ENCODE assay signal across 15 mouse cellular contexts in genomic region chr10:52293921-52294577, GRCm38 (mm10).
"Had no signal": no experiment of that assay in that cellular context is flagged by ENCODE, and none has a peak within 500 bp of the region (broad histone marks: within the 10 kb centered on the region; RNA-seq: fewer than 3 reads in every experiment).

No protein-coding gene starts in this region.

- H3K4me2 ChIP-seq: limb, embryonic 15.5 days; liver, embryonic 15.5 days; lung, embryonic 14.5 days; midbrain, embryonic 12.5 days; neural tube, embryonic 13.5 days; stomach, embryonic 15.5 days had no signal

- H3K9me3 ChIP-seq: limb, embryonic 15.5 days; liver, embryonic 15.5 days; midbrain, embryonic 12.5 days; neural tube, embryonic 13.5 days; stomach, embryonic 15.5 days had no signal

- H3K27ac ChIP-seq: limb, embryonic 15.5 days; liver, embryonic 15.5 days; midbrain, embryonic 12.5 days; neural tube, embryonic 13.5 days; stomach, embryonic 15.5 days had no signal

- H3K4me3 ChIP-seq: limb, embryonic 15.5 days; liver, embryonic 15.5 days; midbrain, embryonic 12.5 days; neural tube, embryonic 13.5 days; stomach, embryonic 15.5 days had no signal

- DNase-seq: kidney, adult 8-10 months; kidney, postnatal 14 days; layer of hippocampus, adult 9-11 months; layer of hippocampus, postnatal 36 days; lung, embryonic 14.5 days; retina, postnatal 1 day; right cerebral cortex, postnatal 4 days; thymus, adult 2 months; thymus, postnatal 25 days had no signal

- H3K4me1 ChIP-seq: limb, embryonic 15.5 days; liver, embryonic 15.5 days; stomach, embryonic 15.5 days had no signal

- ATAC-seq: midbrain, embryonic 16.5 days had no signal

- H3K36me3 ChIP-seq: limb, embryonic 15.5 days; liver, embryonic 15.5 days; midbrain, embryonic 12.5 days; neural tube, embryonic 13.5 days; stomach, embryonic 15.5 days had no signal

- H3K9ac ChIP-seq: limb, embryonic 15.5 days; liver, embryonic 15.5 days; lung, embryonic 14.5 days; midbrain, embryonic 12.5 days; neural tube, embryonic 13.5 days; stomach, embryonic 15.5 days had no signal

- H3K27me3 ChIP-seq: limb, embryonic 15.5 days; liver, embryonic 15.5 days; midbrain, embryonic 12.5 days; neural tube, embryonic 13.5 days; stomach, embryonic 15.5 days had no signal
